Mouse (Mus musculus): ENCODE measurements around the gene Pink1. TPM values are rescaled to one million over a fixed set of nuclear protein-coding genes. Genes with fewer than 3 reads are reported as not detected.

Gene Pink1
- polyA plus RNA-seq, 1 experiment from 2014 or later = 32.8 TPM

DNA sequence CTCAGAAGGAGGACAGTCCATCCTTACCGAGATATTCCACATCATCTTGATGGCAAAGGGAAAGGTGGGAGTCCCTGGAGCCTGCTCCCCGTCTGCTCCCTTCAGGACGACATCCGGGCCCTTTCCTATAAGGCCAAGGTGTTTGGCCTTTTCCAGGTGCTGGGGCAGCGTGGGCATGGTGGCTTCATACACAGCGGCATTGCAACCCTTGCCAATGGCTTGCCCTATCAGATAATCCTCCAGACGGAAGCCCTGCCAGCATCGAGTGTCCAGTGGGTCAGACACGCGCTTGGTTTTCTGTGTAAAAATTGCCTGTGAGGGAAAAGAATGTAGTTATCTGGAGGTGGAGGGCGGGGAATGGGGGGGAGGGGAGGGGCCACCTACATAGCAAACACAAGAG is 5.4 kb downstream of the Pink1 start:
- Histone ChIP-seq H3K27me3 (ENCODE audit: low read depth, poor library complexity, severe bottlenecking) (no peaks in the 10 kb centered on the region), H3K36me3 (peaks cover 34% of the 10 kb centered on the region), H3K27ac (no peak overlapping the region), H3K4me3 (no peak overlapping the region), H3K9me3 (replicated peaks) (no peaks in the 10 kb centered on the region), H3K4me1 (peaks cover 6% of the 10 kb centered on the region; the same call in 1 of the 2 replicates)
- DNase-seq (ENCODE audit: low spot score) = no peak
- 84% methylated on average over 11 of the region's 11 CpGs for WGBS

DNA sequence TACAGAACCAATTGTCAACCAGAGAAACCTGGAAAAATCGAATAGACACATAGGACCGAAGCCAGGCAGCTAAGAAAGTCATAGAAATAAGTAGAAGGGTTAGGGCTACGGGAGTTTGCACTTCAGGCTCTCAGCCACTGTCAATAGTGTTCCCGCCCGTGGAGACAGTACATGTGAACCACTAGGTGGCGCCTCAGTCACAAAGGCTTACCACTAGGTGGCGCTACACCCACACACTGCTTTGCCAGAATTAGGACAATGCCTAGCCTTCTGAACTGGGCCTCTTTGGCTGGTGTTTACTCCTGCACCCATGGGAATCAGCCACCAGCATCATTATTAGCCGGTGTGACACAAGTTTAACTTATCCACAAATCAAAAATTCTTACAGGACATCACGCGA is 6.6 kb downstream of the Pink1 start:
- H3K4me1 ChIP-seq = no peaks in the 10 kb centered on the region
- no peaks in the 10 kb centered on the region for H3K9me3 ChIP-seq (replicated peaks)
- peaks cover 46% of the 10 kb centered on the region for H3K36me3 ChIP-seq
- H3K27ac ChIP-seq = no peak overlapping the region
- WGBS = 38% methylated on average over 10 of the region's 10 CpGs
- DNase-seq (ENCODE audit: low spot score) = peak; percentile 91
- H3K4me3 ChIP-seq = no peak overlapping the region
- no peaks in the 10 kb centered on the region for H3K27me3 ChIP-seq (ENCODE audit: low read depth, poor library complexity, severe bottlenecking)

DNA sequence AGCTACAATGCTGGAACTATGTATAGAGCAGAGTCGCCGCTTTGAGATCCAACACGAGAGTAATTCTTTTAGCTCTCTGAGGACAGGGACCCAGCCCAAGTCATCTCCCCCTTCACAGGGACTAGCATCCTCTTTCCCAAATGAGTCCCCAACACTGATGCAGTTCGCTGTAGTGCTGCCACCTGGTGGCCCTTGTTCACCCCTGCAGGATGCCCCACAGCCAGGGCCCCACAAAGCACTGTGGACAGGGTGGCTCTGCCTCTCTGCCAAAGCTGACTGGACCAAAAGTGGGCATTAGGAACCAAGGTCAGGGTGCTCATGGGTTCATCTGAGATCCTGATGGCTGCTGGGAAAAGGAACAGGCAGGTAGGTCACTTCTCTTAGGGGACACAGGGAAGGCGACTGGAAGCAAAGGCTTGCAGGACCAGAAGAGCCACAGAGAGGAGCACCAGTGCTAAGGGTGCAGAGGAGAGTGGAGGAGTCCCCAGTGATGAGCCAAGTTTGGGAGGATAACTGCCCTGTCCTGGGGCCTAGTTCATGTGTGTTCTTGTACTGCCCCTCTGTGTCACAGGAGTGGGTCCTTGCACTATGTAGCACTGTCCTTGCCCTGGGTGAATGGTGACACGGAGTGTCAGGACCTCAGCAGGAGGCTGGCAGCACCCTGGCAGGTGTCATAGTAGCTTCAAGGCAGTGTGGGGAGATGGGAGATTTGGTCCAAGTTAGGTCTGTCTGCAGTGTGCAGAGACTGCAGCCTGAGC is 7.4 kb downstream of the Pink1 start:
- Histone ChIP-seq H3K27me3 (ENCODE audit: low read depth, poor library complexity, severe bottlenecking) (no peaks in the 10 kb centered on the region), H3K4me1 (no peaks in the 10 kb centered on the region), H3K36me3 (peaks cover 55% of the 10 kb centered on the region), H3K9me3 (replicated peaks) (no peaks in the 10 kb centered on the region), H3K4me3 (no peak overlapping the region), H3K27ac (no peak overlapping the region)
- WGBS = 58% methylated on average over 6 of the region's 6 CpGs
- DNase-seq (ENCODE audit: low spot score) = peak; percentile 75

DNA sequence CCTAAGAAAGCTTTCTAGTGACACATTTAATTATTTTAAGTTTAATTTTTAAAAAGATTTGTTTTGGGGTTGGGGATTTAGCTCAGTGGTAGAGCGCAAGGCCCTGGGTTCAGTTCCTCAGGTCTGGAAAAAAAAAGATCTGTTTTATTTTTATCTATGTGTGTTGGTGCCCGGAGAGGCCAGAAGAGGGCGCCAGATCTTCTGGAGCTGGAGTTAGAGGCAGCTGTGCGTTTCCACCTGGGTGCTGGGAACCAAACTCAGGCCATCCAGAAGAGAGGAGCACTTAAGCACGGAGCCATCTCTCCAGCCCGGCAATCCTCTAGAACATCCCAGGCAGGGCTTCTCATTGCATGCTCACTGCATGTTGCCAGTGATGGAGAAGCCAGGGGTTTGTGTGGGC is 9.7 kb downstream of the Pink1 start:
- Histone ChIP-seq H3K36me3 (peaks cover 78% of the 10 kb centered on the region), H3K27me3 (ENCODE audit: low read depth, poor library complexity, severe bottlenecking) (no peaks in the 10 kb centered on the region), H3K4me3 (no peak overlapping the region), H3K27ac (no peak overlapping the region), H3K4me1 (no peaks in the 10 kb centered on the region), H3K9me3 (replicated peaks) (no peaks in the 10 kb centered on the region)
- DNase-seq (ENCODE audit: low spot score) = no peak
- WGBS = 90% methylated on average over 6 of the region's 6 CpGs

DNA sequence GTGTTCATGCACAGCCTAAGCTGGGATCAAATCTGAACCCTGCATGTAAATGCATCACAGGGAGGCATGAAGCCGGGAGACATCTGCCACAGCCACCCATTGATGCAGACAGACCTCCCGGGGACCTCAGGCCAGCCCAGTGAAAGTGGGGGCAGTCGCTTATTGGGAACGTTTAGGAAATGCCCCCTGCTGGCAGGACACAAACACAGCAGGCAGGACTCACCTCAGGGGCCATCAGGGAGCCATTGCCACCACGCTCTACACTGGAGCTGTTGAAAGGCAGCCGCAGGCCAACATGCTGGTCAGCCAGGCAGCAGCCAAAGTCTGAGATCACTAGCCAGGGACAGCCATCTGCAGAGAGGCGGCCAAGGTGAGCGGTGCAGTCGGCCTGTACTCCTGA is 10.3 kb downstream of the Pink1 start:
- 76% methylated on average over 9 of the region's 9 CpGs for WGBS
- H3K36me3 ChIP-seq = peaks cover 84% of the 10 kb centered on the region
- H3K9me3 ChIP-seq (replicated peaks) = no peaks in the 10 kb centered on the region
- no peaks in the 10 kb centered on the region for H3K4me1 ChIP-seq
- H3K4me3 ChIP-seq = no peak overlapping the region
- no peaks in the 10 kb centered on the region for H3K27me3 ChIP-seq (ENCODE audit: low read depth, poor library complexity, severe bottlenecking)
- H3K27ac ChIP-seq = no peak overlapping the region
- peak; percentile 44 for DNase-seq (ENCODE audit: low spot score)

DNA sequence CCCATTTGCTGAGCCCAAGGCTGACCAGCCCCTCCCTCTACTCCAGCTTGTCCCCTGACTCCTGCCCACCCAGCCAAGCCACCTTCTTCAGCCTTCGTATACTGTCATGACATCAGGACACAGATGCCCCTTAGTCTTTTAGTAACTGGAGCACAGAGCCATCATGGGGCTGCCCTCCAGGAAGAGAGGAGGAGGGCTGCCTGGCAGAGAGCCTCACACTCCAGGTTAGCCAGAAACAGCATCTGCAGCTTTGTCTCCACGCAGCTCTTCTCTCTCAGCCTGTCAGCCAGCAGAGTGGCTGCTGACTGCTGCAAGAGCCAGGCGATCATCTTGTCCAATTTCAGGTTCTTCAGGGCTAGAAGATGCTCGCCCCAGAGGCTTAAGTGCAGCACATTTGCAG is 12.3 kb downstream of the Pink1 start:
- no peaks in the 10 kb centered on the region for H3K27me3 ChIP-seq (ENCODE audit: low read depth, poor library complexity, severe bottlenecking)
- no peaks in the 10 kb centered on the region for H3K4me1 ChIP-seq
- no peak for DNase-seq (ENCODE audit: low spot score)
- no peaks in the 10 kb centered on the region for H3K9me3 ChIP-seq (replicated peaks)
- peaks cover 93% of the 10 kb centered on the region for H3K36me3 ChIP-seq
- 89% methylated on average over 4 of the region's 4 CpGs for WGBS
- no peak overlapping the region for H3K27ac ChIP-seq
- H3K4me3 ChIP-seq = no peak overlapping the region

DNA sequence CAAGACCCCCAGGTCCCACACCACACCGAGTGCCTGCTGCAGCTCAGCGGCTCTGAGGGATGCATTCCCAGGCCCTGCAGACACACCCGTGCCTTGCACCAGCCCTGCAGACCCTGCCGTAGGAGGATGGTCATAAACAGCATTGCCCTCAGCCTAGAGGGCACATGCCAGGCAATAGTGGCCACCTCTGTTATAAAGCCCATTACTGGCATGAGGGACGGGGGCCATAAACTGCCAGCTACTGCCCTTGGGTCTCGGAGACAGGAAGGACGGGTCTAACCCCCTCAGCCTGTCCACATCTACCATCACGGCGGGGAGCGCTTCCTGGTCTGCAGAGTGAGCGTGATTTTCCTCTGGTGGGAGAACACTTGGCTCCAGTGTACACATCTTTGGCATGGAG is 13.1 kb downstream of the Pink1 start:
- no peaks in the 10 kb centered on the region for H3K9me3 ChIP-seq (replicated peaks)
- 92% methylated on average over 11 of the region's 11 CpGs for whole genome bisulfite sequencing
- H3K4me3 ChIP-seq = no peak overlapping the region
- H3K27me3 ChIP-seq (ENCODE audit: low read depth, poor library complexity, severe bottlenecking) = no peaks in the 10 kb centered on the region
- no peaks in the 10 kb centered on the region for H3K4me1 ChIP-seq
- DNase-seq (ENCODE audit: low spot score) = no peak
- H3K36me3 ChIP-seq = peaks cover 100% of the 10 kb centered on the region
- no peak overlapping the region for H3K27ac ChIP-seq

DNA sequence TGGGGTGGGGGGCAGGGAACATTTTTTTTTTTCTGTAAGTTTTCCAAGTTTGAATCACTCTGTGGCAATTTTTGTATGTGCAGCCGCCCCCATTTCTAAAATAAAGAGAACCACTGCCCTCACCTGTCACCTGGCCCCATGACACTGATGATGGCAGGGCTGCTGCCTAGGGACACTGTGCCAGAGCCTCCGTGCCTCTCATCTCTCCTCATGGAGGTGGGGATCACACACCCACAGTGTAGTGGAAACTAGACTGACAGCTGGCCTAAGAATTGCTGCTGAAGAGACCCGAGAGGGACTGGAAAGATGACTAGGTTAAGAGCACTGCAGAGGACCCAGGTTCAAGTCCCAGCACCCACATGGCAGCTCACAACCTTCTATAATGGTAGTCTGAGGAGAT is 14.0 kb downstream of the Pink1 start:
- no peak for DNase-seq (ENCODE audit: low spot score)
- H3K27me3 ChIP-seq (ENCODE audit: low read depth, poor library complexity, severe bottlenecking) = no peaks in the 10 kb centered on the region
- no peaks in the 10 kb centered on the region for H3K9me3 ChIP-seq (replicated peaks)
- WGBS = 94% methylated on average over 3 of the region's 3 CpGs
- H3K4me1 ChIP-seq = no peaks in the 10 kb centered on the region
- H3K27ac ChIP-seq = no peak overlapping the region
- H3K36me3 ChIP-seq = peaks cover 100% of the 10 kb centered on the region
- no peak overlapping the region for H3K4me3 ChIP-seq

DNA sequence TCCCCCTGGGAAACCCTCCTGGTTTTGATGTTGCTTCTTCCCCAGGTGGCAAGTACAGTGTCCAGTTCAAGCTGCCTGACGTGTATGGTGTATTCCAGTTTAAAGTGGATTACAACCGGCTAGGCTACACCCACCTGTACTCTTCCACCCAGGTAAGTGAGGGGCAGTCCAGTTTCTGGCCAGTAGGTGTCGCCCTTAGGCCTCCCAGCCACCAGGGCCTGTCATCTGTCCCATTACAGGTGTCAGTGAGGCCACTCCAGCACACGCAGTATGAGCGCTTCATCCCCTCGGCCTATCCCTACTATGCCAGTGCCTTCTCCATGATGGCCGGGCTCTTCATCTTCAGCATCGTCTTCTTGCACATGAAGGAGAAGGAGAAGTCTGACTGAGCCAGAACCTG is 14.5 kb downstream of the Pink1 start:
- Histone ChIP-seq H3K27me3 (ENCODE audit: low read depth, poor library complexity, severe bottlenecking) (no peaks in the 10 kb centered on the region), H3K4me3 (no peak overlapping the region), H3K4me1 (no peaks in the 10 kb centered on the region), H3K9me3 (replicated peaks) (no peaks in the 10 kb centered on the region), H3K27ac (no peak overlapping the region), H3K36me3 (peaks cover 100% of the 10 kb centered on the region)
- DNase-seq (ENCODE audit: low spot score) = peak; percentile 48
- 73% methylated on average over 8 of the region's 8 CpGs for WGBS

DNA sequence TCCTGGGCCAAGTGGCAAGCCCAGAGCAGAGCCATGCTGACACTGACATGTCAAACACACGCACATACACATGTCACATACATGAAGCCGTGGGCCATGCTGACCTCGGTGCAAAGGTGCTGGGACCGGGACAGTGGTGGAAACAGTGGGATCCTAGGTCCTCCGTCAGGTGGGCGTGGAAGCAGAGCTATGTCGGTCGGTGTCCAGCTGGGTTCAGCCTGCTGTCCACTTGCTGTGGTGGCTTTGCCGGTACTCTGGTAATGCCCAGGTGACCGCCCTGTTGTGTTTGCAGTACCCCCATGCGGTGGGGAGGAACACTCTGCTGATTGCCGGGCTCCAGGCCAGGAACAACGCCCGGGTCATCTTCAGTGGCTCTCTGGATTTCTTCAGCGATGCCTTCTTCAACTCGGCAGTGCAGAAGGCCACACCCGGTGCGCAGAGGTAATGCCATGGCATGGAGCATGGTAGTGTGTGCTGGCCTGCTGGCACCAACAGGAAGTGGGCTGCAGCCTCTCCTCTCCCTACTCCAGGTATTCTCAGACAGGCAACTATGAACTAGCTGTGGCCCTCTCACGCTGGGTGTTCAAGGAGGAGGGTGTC is 15.7 kb downstream of the Pink1 start:
- no peak overlapping the region for H3K4me3 ChIP-seq
- DNase-seq (ENCODE audit: low spot score) = no peak
- H3K9me3 ChIP-seq (replicated peaks) = no peaks in the 10 kb centered on the region
- peaks cover 7% of the 10 kb centered on the region for H3K4me1 ChIP-seq
- no peak overlapping the region for H3K27ac ChIP-seq
- no peaks in the 10 kb centered on the region for H3K27me3 ChIP-seq (ENCODE audit: low read depth, poor library complexity, severe bottlenecking)
- peaks cover 91% of the 10 kb centered on the region for H3K36me3 ChIP-seq
- WGBS = 95% methylated on average over 19 of the region's 19 CpGs

DNA sequence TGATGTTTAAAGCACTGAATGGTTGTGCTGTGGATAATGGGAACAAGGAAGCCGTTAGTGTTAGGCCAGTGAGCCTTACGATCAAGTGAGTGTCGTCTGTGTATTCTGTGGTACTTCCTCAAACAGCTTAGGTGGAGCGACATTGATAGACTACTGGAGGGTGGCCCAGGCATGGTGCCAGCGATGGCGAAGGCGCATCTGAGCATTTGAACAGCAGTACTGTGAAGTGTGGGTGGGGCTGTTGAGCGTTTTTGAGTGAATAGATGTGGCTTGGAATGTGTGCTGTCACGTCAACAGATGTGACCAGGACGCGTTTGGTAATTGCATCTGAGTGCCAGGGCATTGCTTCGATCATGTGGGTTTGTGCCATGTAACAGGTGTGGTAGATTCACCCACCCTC is 18.4 kb downstream of the Pink1 start:
- Histone ChIP-seq H3K27me3 (ENCODE audit: low read depth, poor library complexity, severe bottlenecking) (no peaks in the 10 kb centered on the region), H3K9me3 (replicated peaks) (no peaks in the 10 kb centered on the region), H3K27ac (no peak overlapping the region), H3K4me3 (no peak overlapping the region), H3K4me1 (peaks cover 20% of the 10 kb centered on the region), H3K36me3 (peaks cover 64% of the 10 kb centered on the region)
- 94% methylated on average over 12 of the region's 12 CpGs for WGBS
- DNase-seq (ENCODE audit: low spot score) = no peak

DNA sequence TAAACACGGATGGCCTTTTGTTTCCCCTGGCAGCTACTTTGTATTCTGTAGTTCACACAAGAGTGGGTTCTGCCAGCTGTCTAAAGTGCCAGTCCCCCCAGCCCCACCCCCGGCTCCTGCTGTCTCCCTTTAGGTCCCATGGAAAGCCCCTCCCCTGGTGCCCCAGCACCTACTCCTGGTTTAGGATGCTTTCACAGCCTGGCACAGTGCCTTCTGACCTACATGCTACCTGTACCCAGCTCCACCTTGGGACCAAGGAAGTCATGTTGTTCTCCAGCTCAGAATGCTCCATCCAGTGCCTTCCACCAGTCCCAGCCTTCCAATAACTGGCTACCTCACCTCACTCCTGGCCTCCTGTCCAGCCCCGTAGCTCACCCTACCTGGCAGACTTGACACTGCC is 19.1 kb downstream of the Pink1 start:
- no peak overlapping the region for H3K4me3 ChIP-seq
- WGBS = 99% methylated on average over 3 of the region's 3 CpGs

DNA sequence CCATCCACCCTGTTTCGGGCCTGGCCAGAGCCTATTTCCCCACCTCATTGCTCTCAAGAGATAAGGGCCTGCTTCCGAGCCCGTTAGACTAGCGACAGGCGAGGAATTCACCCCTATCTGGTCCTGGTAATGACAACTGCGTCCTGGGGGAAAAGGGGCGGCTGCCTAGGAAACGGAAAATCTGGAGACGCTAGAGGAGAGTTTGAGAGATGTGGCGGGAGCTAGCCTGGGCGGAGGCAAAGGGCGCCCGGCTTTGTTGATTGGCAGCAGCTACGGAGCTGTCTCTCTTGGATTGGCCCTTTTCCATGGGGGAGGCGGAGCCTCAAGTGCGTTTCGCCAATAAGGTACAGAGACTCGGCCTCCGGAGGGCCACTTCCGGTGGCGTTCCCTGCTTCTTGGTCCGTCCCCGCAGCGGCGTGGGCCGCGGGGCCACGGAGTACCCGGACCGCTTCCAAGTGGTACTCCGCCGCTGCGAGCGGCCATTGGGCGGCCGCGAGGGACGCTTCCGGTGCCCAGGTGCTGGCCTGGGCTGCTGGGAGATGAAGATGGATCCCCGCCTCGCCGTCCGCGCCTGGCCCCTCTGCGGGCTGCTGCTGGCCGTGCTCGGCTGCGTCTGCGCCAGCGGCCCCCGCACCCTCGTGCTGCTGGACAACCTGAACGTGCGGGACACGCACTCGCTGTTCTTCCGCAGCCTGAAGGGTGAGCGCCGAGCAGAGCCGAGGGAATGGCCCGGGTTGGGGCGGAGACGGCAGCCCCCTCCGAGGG is 21.6 kb downstream of the Pink1 start, which contains the start of gene Ddost:
Gene Ddost (plus strand): TSS at position 391 of the 765 bp plus-strand sequence.
- WGBS = under 1% methylated on average over 64 of the region's 64 CpGs
- Histone ChIP-seq H3K4me1 (peaks cover 20% of the 10 kb centered on the region), H3K9me3 (replicated peaks) (no peaks in the 10 kb centered on the region), H3K27ac (peak within 1 kb of the TSS; percentile 91), H3K4me3 (peak within 1 kb of the TSS; percentile 99), H3K27me3 (ENCODE audit: low read depth, poor library complexity, severe bottlenecking) (no peaks in the 10 kb centered on the region), H3K36me3 (peaks cover 32% of the 10 kb centered on the region)
- peak; percentile 99 for DNase-seq (ENCODE audit: low spot score)

More for the DNA sequence above, 19.1 kb downstream of the Pink1 start:
- H3K9me3 ChIP-seq (replicated peaks) = no peaks in the 10 kb centered on the region
- peaks cover 20% of the 10 kb centered on the region for H3K4me1 ChIP-seq
- DNase-seq (ENCODE audit: low spot score) = no peak
- no peak overlapping the region for H3K27ac ChIP-seq
- H3K27me3 ChIP-seq (ENCODE audit: low read depth, poor library complexity, severe bottlenecking) = no peaks in the 10 kb centered on the region
- peaks cover 57% of the 10 kb centered on the region for H3K36me3 ChIP-seq

Data from limb, embryonic 10.5 days (tissue).